Mouse (Mus musculus) adrenal gland (tissue): ENCODE data around the gene Recql5.

Source experiments
- intact Hi-C: fragments of 180-260 bp; cut with DNase I; formaldehyde crosslinking; loops from one replicate; pipeline ENCODE4 v1.15.1; 2025

The Recql5 gene

DNA sequence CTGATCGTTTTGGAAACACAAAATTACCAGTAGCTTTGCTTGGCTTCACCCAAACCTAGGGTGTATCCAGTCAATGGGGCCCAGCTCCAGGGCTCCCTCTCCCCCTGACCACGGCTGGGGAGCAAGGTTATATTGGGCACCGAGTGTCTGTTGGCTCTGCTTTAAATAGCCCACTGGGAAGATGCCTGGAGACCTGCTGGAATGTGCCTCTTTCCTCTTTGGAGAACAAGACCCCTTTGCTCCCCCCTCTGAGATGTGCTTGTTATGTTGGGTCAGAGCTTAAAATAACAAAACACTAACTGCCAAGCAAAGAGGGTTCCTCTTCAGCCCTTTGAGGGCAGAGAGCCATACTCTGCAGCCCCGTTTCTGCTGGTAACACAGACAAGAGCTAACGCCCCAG is 31.1 kb downstream of the Recql5 start:
- intact Hi-C loops: no loop called here

GRCm38 (mm10) chr11:115901338-115902161 is 31.7 kb downstream of the Recql5 start:
- intact Hi-C loops: no loop called here

- intact Hi-C loops: no loop called here
Observed at GRCm38 (mm10) chr11:115900561-115901337, 32.5 kb downstream of the Recql5 start.

DNA sequence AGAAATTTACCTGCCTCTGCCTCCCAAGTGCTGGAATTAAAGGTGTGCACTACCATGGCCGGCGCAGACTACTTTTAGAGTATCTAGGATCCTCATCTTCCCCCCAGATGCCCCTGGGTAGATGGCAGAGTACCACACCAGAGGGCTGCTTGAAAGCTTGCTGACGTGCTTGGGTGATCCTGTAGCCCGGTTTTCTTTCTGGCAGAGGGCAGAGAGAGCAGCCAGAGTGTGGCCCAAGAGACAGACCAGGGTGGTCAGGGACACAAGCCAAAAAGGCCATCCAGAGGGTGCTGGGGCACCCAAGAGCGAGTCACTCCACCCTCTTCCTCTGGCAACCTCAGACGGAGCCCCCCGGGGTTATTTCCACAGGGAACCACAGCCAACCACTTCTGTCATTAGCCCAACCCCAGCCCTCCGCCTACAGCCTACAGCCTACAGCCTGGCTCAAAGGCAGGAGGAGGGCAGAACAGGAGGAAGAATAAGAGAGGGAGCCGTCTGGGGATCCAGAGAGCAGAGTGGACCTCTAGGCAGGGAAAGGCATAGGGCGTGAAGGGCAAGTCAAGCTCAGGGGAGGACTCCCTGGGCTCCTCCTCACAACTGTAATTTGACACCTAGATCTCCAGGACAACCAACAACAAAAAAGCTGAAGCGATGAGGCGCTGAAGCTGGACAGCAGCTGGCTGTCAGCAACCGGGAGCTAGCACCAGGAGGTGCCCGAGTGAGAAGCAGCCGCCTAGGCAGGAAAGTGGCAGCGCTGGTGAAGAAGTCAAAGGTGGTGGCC is 33.6 kb downstream of the Recql5 start, which contains the start of gene Smim5:
Smim5 (plus strand) TSS at position 481 of the 781 bp plus-strand sequence.
- intact Hi-C loops: no loop called here

DNA sequence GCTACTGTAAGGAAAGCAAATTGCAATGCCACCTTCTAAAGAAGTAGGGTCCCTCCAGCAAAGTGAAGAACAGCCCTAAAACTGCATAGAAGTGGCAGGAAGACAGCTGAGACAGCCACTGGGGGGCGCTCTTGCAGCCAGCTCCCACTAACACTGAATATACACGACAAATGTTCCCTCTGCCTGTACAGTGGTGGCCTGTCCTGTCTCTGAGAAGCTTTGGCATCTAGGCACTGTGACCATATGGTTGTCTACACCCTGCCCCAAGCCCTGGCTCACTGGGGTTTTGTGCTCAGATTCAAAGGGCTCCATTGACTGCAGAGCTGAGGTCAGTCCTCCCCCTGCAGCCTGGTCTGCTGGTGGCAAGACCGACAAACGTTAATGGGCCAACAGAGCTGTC is 34.4 kb downstream of the Recql5 start:
- intact Hi-C loops: no loop called here

- intact Hi-C loops: no loop called here
Observed at GRCm38 (mm10) chr11:115898446-115898845, 34.8 kb downstream of the Recql5 start.

DNA sequence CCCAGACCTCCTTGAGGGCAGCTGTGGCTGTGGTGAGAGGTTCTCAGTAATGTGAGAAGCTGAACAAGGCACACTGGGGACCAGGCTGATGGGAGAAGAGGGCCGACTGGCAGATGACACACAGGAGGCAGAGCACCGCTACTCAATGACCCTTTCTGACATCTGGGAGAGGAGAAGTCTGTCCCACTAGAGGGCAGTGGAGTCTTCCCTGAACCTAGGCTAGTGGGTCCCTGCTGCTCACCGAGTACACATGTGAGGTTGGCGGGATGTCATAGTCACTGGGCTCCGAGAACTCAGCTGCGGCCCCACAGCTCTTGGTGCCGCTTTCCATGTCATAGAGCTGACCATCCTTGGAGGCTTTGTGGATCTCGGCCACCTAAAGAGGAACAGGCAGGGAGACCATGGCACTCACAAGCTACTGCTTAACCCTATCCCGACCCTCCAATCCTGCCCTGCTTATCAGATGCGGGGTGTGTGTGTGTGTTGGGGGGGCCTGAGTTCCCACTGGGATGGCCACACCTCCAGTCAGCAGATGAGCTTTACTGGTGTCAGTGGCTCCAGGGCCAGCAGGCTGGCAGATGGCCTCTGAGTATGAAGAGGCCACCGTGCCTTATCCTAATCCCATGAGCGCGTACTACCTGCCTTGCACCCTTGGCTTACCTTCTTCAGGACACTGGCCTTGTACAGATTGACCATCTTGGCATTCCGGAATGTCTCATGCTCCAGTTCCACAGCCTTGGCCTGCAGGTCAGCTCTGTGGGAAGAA is 38.3 kb downstream of the Recql5 start:
- intact Hi-C loops: no loop called here

GRCm38 (mm10) chr11:115893071-115893470 is 40.2 kb downstream of the Recql5 start:
- intact Hi-C loops: no loop called here

GRCm38 (mm10) chr11:115892213-115892612 is 41.1 kb downstream of the Recql5 start:
- intact Hi-C loops: no loop called here

- intact Hi-C loops: loop anchor here (10.0 kb wide), 1 partner anchor 164 kb away; no protein-coding TSS in a partner anchor
Observed at GRCm38 (mm10) chr11:115889159-115889558, 44.1 kb downstream of the Recql5 start.

DNA sequence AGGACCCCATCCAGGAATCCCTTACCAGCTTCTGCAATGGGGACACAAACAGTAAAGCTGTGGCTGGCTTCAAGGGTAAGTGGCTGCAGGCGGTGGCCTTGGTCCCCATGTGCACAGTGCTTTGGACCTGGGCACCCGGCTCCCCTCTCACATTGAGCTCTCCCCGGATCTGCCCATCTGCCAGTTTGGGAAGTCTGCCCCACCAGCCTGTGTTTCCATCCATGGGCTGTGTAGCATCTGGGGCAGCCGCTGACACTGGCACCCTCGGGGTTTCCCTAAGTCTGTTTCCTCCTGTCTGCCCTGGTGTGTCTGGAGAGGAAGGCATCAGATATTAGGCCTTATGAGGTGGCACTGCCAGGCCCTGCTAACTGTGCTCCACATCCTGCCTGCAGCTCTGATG is 45.3 kb downstream of the Recql5 start:
- intact Hi-C loops: loop anchor here (10.0 kb wide), 1 partner anchor 163 kb away; no protein-coding TSS in a partner anchor

DNA sequence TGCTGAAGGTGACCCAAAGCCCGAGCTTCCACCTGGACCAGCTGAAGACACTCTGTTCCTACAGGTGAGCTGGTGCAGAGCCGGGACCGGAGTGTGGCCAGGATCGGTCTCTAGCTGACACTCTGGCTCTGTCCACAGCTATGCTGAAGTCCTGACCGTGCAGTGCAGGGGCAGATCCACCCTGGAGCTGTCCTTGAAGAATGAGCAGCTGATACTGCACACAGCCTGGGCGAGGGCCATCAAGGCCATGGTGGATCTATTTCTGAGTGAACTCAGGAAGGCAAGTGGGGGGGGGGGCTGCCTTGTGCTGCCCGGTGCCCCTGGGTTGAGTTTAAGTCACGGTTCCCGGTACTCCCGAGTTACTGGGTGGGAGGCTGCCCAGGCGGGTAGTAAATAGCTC is 46.8 kb downstream of the Recql5 start:
- intact Hi-C loops: loop anchor here (10.0 kb wide), 1 partner anchor 162 kb away; no protein-coding TSS in a partner anchor

DNA sequence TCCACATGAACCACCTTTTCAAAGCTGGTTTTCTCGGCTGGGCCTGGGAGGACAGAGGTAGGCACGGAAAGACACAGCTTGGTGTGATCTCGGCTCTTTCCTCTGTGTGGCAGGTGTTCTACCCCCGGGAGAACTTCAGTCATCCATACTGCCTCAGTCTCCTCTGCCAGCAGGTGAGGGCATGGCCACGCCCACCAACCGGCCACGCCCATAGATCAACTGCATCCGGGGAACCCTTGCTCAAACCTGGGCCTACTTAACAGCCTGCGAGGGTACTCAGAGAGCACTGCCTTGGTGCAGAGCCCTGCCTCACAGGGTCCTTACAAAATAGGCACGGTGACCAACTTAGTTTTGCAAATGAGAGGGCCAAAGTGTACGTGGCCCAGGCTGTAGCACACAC is 48.0 kb downstream of the Recql5 start:
- intact Hi-C loops: loop anchor here (10.0 kb wide), 1 partner anchor 160 kb away; no protein-coding TSS in a partner anchor

- intact Hi-C loops: loop anchor here (10.0 kb wide), 1 partner anchor 160 kb away; no protein-coding TSS in a partner anchor
Observed at GRCm38 (mm10) chr11:115884361-115884760, 48.9 kb downstream of the Recql5 start.

DNA sequence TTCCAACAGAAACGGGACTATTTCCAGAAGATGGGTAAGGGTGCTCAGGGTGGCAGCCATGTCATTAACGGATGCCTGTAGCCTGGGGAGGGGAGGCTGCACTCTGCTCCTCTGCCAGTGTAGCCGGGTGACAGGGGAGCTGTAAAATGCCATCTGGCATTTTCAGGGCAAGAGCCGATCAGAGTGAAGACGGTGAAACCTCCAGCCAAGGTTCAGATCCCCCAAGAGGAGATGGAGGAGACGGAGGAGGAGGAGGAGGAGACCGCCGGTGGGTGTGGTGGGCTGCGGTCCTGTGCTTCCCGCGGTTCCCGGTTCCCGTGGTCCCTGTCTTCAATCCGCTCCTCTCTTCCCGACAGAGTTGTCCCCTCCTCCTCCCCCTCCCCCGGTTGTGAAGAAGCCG is 50.0 kb downstream of the Recql5 start:
- intact Hi-C loops: loop anchor here (10.0 kb wide), 1 partner anchor 158 kb away; no protein-coding TSS in a partner anchor

DNA sequence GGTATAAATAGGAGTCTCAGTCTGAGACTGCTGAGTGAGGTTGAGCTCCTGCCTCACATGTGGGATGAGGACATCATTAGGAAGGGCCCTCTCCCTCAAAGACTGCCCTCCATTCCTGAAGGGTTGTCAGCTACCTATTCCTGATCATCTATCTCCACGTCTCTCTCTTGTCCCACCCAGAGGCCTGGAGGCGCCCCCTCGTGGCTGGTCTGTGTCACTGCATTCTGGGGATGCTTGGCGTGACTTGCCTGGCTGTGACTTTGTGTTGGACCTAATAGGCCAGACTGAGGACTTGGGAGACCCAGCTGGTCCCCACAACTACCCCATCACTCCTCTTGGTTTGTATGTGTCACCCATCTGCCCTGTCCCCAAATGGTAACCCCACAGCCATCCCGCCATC is 52.3 kb downstream of the Recql5 start:
- intact Hi-C loops: loop anchor here (10.0 kb wide), 1 partner anchor 156 kb away; no protein-coding TSS in a partner anchor

DNA sequence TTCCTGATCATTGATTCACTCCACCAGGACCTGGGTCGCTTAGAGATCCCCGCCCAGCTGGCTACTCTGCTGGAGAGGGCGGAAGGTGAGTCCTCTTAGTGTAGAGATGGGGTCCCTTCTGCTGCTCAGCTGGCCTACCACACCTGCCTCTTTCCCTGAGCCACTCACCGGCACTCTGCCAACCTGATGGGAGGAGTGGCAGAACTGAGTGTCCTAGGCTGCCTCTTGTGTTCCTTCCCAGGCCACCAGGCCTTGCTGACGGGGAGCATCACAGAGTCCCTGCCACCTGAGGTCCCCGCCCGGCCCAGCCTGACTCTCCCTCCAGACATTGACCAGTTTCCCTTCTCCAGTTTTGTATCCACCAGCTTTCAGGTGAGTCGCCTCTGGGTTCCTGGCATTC is 55.2 kb downstream of the Recql5 start:
- intact Hi-C loops: loop anchor here (5.0 kb wide), 1 partner anchor 51 kb away; no protein-coding TSS in a partner anchor

GRCm38 (mm10) chr11:115877174-115877755 is 56.0 kb downstream of the Recql5 start:
- intact Hi-C loops: loop anchor here (5.0 kb wide), 1 partner anchor 50 kb away; no protein-coding TSS in a partner anchor

GRCm38 (mm10) chr11:115876438-115876837 is 56.8 kb downstream of the Recql5 start:
- intact Hi-C loops: loop anchor here (5.0 kb wide), 1 partner anchor 49 kb away; no protein-coding TSS in a partner anchor

- intact Hi-C loops: loop anchor here (5.0 kb wide), 1 partner anchor 49 kb away; no protein-coding TSS in a partner anchor
Observed at GRCm38 (mm10) chr11:115875935-115876334, 57.3 kb downstream of the Recql5 start.
